Mouse (Mus musculus): ENCODE results near the gene Klf1. TPM values are rescaled to one million over a fixed set of nuclear protein-coding genes. Genes with fewer than 3 reads are reported as not detected.

Klf1 gene
- polyA plus RNA-seq (2012; rRNA removed): 0.17 and 0.38 TPM in 2 replicates

- no peak for DNase-seq (ENCODE audit: extremely low spot score in 1 of 2, low spot score in 1 of 2)
Measured at GRCm38 (mm10) chr8:84901752-84902151, at the start of gene Klf1. Gene Klf1 (plus strand): TSS chr8:84901928.

DNA sequence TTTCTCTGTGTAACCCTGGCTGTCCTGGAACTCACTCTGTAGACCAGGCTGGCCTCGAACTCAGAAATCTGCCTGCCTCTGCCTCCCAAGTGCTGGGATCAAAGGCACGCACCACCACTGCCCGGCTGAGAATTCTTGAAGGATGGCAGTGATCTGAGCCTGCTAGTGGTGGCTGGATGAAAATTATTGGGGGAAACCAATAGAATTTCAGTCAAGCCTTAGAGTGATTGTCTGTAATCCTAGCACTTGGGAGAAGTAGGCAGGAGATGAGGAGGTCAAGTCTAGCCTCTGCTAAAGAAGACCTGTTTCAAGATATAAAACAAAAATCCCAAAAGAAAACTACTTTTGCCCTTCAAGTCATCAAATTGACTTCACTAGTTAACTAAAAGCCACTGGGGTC is 45.3 kb upstream of the Klf1 start:
- DNase-seq (ENCODE audit: extremely low spot score in 1 of 2, low spot score in 1 of 2): no peak

GRCm38 (mm10) chr8:84856864-84857441 is 44.8 kb upstream of the Klf1 start, which contains the start of gene Farsa:
Gene Farsa (plus strand): TSS chr8:84856989.
- DNase-seq (ENCODE audit: extremely low spot score in 1 of 2, low spot score in 1 of 2): peak; percentile 80 to 97

- peak in 1 of 2 experiments; percentile 53 for DNase-seq (ENCODE audit: extremely low spot score in 1 of 2, low spot score in 1 of 2)
Measured at GRCm38 (mm10) chr8:84871376-84872308, 30.1 kb upstream of the Klf1 start, which contains the start of gene Syce2. Gene Syce2 (plus strand): TSS chr8:84872111.

- DNase-seq (ENCODE audit: extremely low spot score in 1 of 2, low spot score in 1 of 2): no peak
Measured at GRCm38 (mm10) chr8:84872309-84872965, 29.3 kb upstream of the Klf1 start.

- DNase-seq (ENCODE audit: extremely low spot score in 1 of 2, low spot score in 1 of 2): no peak
Measured at GRCm38 (mm10) chr8:84873016-84873415, 28.7 kb upstream of the Klf1 start.

DNA sequence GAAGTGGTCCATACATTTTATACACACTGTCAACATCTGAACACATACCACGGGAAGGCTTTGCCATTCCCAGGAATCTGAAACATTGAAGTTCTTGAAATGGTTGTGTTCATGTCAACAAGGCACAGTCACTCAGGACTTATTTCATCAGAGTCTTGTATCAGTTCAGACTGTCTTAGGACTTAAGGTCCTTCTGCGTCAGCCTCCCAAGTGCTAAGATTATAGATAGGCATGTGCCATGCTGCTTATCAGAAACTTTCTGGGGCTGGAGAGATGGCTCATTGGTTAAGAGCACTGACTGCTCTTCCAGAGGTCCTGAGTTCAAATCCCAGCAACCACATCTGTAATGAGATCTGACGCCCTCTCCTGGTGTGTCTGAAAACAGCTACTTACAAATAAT is 27.4 kb upstream of the Klf1 start:
- DNase-seq (ENCODE audit: extremely low spot score in 1 of 2, low spot score in 1 of 2): no peak

- DNase-seq (ENCODE audit: extremely low spot score in 1 of 2, low spot score in 1 of 2): no peak
Measured at GRCm38 (mm10) chr8:84877297-84878035, 24.3 kb upstream of the Klf1 start.

DNA sequence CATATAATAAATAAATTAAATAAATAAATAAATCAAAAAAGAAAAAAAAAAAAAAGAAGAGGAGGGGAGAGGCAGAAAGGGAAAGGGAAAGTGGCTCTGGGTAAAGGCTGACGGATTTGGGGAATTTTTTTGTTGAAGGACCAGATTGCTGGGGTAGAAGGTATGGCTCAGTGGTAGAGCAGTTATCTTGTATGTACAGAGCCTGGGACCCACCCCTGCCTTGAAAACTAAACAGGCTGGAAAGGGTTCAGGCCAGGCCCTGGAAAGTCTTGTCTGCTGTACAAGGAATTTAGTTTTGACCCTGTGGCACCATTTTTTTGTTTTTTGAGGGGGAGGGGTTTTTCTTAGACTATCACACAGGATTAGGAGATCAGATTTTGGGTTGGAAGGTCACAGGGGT is 22.8 kb upstream of the Klf1 start:
- no peak for DNase-seq (ENCODE audit: extremely low spot score in 1 of 2, low spot score in 1 of 2)

DNA sequence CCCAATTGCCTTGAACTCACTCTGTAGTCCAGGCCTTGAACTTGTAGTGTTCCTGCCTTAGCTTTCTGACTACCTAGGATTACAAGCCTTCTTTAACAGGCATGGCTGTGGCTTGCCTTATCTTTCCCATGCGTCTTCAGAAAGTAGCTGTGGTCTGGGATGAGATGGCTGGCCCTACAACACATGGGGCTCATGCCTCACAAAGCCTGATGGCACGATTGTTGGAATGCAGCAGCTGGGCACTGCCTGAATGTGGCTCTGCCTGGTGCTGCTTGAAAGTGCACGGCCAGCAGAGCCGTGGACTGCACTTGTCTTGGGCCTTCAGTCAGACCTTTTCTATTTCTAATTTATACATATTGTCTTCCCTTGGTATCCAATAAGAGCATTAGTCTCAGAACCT is 17.0 kb upstream of the Klf1 start:
- DNase-seq (ENCODE audit: extremely low spot score in 1 of 2, low spot score in 1 of 2): no peak

- DNase-seq (ENCODE audit: extremely low spot score in 1 of 2, low spot score in 1 of 2): no peak
Measured at GRCm38 (mm10) chr8:84888280-84888679, 13.4 kb upstream of the Klf1 start.

DNA sequence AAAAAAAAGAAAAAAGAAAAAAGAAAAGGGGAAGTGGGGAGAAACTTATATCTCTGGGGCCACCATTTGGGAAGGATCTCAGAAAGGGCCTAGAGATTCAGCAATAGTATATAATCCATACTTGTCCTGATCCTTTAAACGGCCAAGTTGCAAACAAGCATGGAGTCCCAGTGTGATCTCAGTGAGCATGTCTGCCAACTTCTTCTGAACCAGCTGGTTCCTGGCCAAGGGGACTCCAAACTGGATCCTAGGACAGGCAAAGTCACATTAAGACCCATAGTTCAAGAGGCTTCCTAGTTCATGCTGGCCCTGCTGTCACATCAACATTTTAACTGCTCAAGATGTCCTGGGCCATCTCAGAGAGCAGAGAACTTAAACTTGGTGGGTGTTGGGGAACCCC is 12.6 kb upstream of the Klf1 start:
- DNase-seq (ENCODE audit: extremely low spot score in 1 of 2, low spot score in 1 of 2): no peak

DNA sequence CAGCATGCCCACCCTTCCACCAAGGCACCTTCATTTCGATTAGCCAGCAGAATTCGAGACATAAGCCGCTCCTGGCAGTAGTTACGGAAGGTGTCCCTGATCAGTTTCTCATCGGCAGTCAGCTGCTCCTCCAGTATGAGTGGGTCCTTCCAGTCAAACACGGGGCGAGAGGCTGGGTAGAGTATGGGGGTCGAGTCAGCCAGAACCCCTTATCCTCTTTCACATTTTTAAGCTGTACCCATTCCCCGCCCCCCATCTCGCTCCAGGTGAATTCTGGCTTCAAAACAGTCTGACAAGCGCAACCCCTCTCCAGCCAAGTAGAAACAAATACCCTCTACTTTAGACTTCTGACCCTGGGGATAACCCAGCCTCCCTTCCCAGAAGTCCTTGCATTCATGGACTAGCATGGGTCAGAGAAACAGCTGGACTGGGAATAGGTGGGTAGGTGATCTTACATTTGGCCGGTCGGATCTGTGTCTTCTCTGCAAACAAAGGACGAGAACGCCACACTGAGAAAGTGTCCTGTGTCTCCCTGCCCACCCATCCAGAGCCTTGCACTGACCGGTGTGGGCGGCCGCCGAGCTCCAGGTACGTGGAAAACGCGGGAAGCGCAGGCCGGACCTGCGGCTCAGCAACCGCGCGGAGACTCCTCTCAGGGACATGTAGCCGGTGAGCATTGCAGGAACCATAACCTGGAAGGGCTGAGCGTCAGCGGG is 8.6 kb upstream of the Klf1 start:
- DNase-seq (ENCODE audit: extremely low spot score in 1 of 2, low spot score in 1 of 2): no peak

DNA sequence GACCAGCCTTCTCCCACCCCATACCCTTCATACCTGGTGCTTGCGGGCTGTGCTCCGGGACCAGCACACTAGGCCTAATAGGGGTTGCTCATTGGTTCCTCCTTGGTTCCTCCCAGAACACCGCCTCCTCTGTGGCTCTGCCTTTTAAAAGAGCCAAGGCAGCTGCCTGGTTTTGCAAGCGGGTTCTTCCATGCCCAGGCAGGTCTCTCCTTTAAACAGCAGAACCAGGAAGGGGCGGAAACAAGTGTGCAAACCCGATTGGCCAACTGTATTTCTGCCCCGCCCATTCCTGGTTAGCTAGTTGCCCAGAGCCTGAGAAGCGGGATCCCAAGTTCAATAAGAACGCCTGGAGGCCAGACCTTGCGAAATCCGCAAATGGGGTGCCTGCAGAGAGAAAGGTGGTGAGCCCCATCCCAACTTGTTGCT is 8.0 kb upstream of the Klf1 start, which contains the start of gene Gcdh:
Gene Gcdh, minus strand, starts transcription at position 213 of the 426 bp plus-strand sequence.
- peak; percentile 94 to 97 for DNase-seq (ENCODE audit: extremely low spot score in 1 of 2, low spot score in 1 of 2)

DNA sequence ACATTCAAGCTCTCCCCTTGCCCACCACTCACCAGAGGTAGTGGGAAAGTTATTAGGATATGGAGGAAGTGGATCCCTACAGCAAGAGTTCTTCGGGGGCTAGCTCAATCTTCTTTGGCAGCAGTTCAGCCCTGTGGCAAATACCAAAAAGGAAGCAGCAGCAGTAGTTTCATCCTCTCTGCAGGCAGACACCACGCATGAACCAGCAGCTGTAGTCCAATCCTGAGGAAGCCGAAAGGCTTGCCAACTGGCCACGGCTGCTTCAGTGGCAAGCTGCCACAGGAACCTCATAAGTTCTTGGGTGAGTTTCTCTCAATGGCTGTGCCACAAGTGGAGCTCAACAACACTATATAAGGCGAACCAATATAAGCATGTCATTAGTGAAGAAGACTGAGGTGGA is 5.8 kb upstream of the Klf1 start:
- DNase-seq (ENCODE audit: extremely low spot score in 1 of 2, low spot score in 1 of 2): no peak

- no peak for DNase-seq (ENCODE audit: extremely low spot score in 1 of 2, low spot score in 1 of 2)
Measured at GRCm38 (mm10) chr8:84901071-84901470, 657 bp upstream of the Klf1 start.

- DNase-seq (ENCODE audit: extremely low spot score in 1 of 2, low spot score in 1 of 2): no peak
Measured at GRCm38 (mm10) chr8:84902367-84902919, 715 bp downstream of the Klf1 start.

GRCm38 (mm10) chr8:84902920-84903661 is 1.4 kb downstream of the Klf1 start:
- peak; percentile 77 to 95 for DNase-seq (ENCODE audit: extremely low spot score in 1 of 2, low spot score in 1 of 2)

DNA sequence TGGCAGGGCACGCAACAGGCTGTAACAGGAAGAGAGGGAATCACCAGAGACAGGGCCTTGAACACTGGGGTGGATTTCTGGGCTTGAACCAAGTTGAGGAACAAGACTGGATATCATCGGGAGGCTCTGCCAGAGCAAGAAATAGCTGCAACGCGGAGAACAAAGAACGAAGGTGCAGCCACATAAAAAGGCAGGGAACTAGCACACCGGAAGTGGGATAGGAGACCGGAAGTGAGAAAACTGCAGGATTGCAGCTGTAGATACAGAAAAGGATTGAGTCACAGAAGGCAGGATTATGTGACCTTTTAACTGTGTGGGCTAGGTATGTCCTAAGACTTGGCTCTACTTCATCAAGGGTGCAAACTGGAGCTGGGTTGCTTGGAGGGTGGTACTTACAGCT is 2.6 kb downstream of the Klf1 start:
- DNase-seq (ENCODE audit: extremely low spot score in 1 of 2, low spot score in 1 of 2): no peak

Data from frontal cortex, adult 2 months (tissue).